Mouse (Mus musculus): ENCODE measurements around the gene Hist1h2bh.

- TF ChIP-seq POLR2A (IDR thresholded peaks at IDR 0.05; ENCODE audit: control insufficient read depth, extremely low read depth, insufficient read depth, low read length, poor library complexity) (peak; percentile 74; the same call in 1 of the 2 replicates), CTCF (IDR thresholded peaks at IDR 0.05; ENCODE audit: borderline replicate concordance, control insufficient read depth, extremely low read depth, insufficient read depth, low read length, poor library complexity) (no peak)
Measured at GRCm38 (mm10) chr13:23543965-23544786, 984 bp upstream of the Hist1h2bh start, which contains the start of gene Hist1h3f.

Data from thymus, adult 2 months (tissue).